Mouse (Mus musculus): Measurements from ENCODE around the gene Lmntd1.

GRCm38 (mm10) chr6:145517002-145517401 lies 97.1 kb downstream of the Lmntd1 start:
- TF ChIP-seq CTCF (IDR thresholded peaks at IDR 0.05; ENCODE audit: insufficient read depth, low read depth, low read length) = no peak
- TF ChIP-seq POLR2A (IDR thresholded peaks at IDR 0.05; ENCODE audit: insufficient read depth, low read depth, low read length) = no peak

Measured in olfactory bulb, adult 2 months (tissue).